Mouse (Mus musculus) embryonic stem cell, embryonic (primary cell): Measurements from ENCODE around the gene Icos.

ENCODE experiments used
- CTCF ChIA-PET, 4 experiments: fragments of 300-600 bp in 2 of 4; fragments of 350-600 bp in 2 of 4; sonication (Branson Sonifier 250); formaldehyde crosslinking; loops; one replicate each; lab custom pipeline; 2022; ENCODE audit warnings: inconsistent platforms in 2 of 4; lab: Charles Lee
- POLR2A ChIA-PET, 4 experiments: fragments of 300-600 bp in 2 of 4; fragments of 350-600 bp in 2 of 4; sonication (Branson Sonifier 250); formaldehyde crosslinking; loops; one replicate each; lab custom pipeline; 2022; ENCODE audit warnings: antibody characterized with exemption in 4 of 4, inconsistent platforms in 1 of 4; lab: Charles Lee

Icos gene

GRCm38 (mm10) chr1:60977641-60978040 lies at the start of gene Icos:
Gene Icos, plus strand, starts transcription at chr1:60977927.
- POLR2A ChIA-PET = no interaction called here
- CTCF ChIA-PET = no interaction called here

- ChIA-PET POLR2A (no interaction called here), CTCF (no interaction called here)
These were observed 48.7 kb upstream of the Icos start for GRCm38 (mm10) chr1:60929036-60929435.

GRCm38 (mm10) chr1:60930397-60930796 lies 47.3 kb upstream of the Icos start:
- ChIA-PET CTCF (no interaction called here), POLR2A (no interaction called here)

- POLR2A ChIA-PET = no interaction called here
- CTCF ChIA-PET = no interaction called here
These were observed 41.7 kb upstream of the Icos start for GRCm38 (mm10) chr1:60935968-60936581.

- CTCF ChIA-PET = no interaction called here
These were observed 40.6 kb upstream of the Icos start for GRCm38 (mm10) chr1:60936963-60937711.

GRCm38 (mm10) chr1:60938256-60938655 lies 39.5 kb upstream of the Icos start:
- ChIA-PET CTCF (no interaction called here), POLR2A (no interaction called here)

More at GRCm38 (mm10) chr1:60936963-60937711, 40.6 kb upstream of the Icos start:
- POLR2A ChIA-PET = no interaction called here

GRCm38 (mm10) chr1:60938974-60939373 lies 38.8 kb upstream of the Icos start:
- ChIA-PET CTCF (no interaction called here), POLR2A (interaction anchor here in 1 of 4 experiments (0.6 kb wide), 1 partner anchor 514 kb away, joined by 6 read pairs; no protein-coding TSS in a partner anchor)

- CTCF ChIA-PET = interaction anchor here in 2 of 4 experiments (0.6 to 0.9 kb wide), 2 partner anchors 17 to 384 kb away, joined by 4 read pairs; no protein-coding TSS in a partner anchor
- POLR2A ChIA-PET = no interaction called here
These were observed 37.7 kb upstream of the Icos start for GRCm38 (mm10) chr1:60940023-60940422.

- ChIA-PET CTCF (interaction anchor here in 1 of 4 experiments (0.9 kb wide), 1 partner anchor 16 kb away, joined by 4 read pairs; no protein-coding TSS in a partner anchor), POLR2A (no interaction called here)
These were observed 37.1 kb upstream of the Icos start for GRCm38 (mm10) chr1:60940620-60941019.

GRCm38 (mm10) chr1:60941056-60942048 lies 36.4 kb upstream of the Icos start:
- CTCF ChIA-PET = interaction anchor here in 2 of 4 experiments (0.5 to 0.9 kb wide), 4 partner anchors 16 to 774 kb away, joined by 3 to 4 read pairs (median 4); no protein-coding TSS in a partner anchor
- POLR2A ChIA-PET = interaction anchor here in 1 of 4 experiments (1.0 kb wide), 1 partner anchor 106 kb away, joined by 4 read pairs; no protein-coding TSS in a partner anchor

- POLR2A ChIA-PET = no interaction called here
- CTCF ChIA-PET = no interaction called here
These were observed 34.8 kb upstream of the Icos start for GRCm38 (mm10) chr1:60942921-60943320.

GRCm38 (mm10) chr1:60945633-60946401 lies 31.9 kb upstream of the Icos start:
- POLR2A ChIA-PET = no interaction called here
- CTCF ChIA-PET = no interaction called here

GRCm38 (mm10) chr1:60948112-60948511 lies 29.6 kb upstream of the Icos start:
- CTCF ChIA-PET = interaction anchor here in 1 of 4 experiments (0.6 kb wide), 1 partner anchor 1019 kb away, joined by 11 read pairs; no protein-coding TSS in a partner anchor
- POLR2A ChIA-PET = no interaction called here

- CTCF ChIA-PET = no interaction called here
- POLR2A ChIA-PET = no interaction called here
These were observed 24.8 kb upstream of the Icos start for GRCm38 (mm10) chr1:60952958-60953357.

- CTCF ChIA-PET = interaction anchor here in 1 of 4 experiments (0.6 kb wide), 1 partner anchor 512 kb away, joined by 3 read pairs; no protein-coding TSS in a partner anchor
These were observed 24.0 kb upstream of the Icos start for GRCm38 (mm10) chr1:60953686-60954085.

GRCm38 (mm10) chr1:60954759-60955158 lies 23.0 kb upstream of the Icos start:
- CTCF ChIA-PET = interaction anchor here in 1 of 4 experiments (0.7 kb wide), 1 partner anchor 297 kb away, joined by 3 read pairs; no protein-coding TSS in a partner anchor
- POLR2A ChIA-PET = no interaction called here

More at GRCm38 (mm10) chr1:60953686-60954085, 24.0 kb upstream of the Icos start:
- POLR2A ChIA-PET = no interaction called here

- CTCF ChIA-PET = interaction anchor here in 2 of 4 experiments (0.7 to 1.0 kb wide), 2 partner anchors 297 to 472 kb away, joined by 3 read pairs; no protein-coding TSS in a partner anchor
- POLR2A ChIA-PET = no interaction called here
These were observed 22.5 kb upstream of the Icos start for GRCm38 (mm10) chr1:60955186-60955585.

- POLR2A ChIA-PET = no interaction called here
- CTCF ChIA-PET = interaction anchor here in 2 of 4 experiments (1.0 to 1.6 kb wide), 2 partner anchors 16 to 473 kb away, joined by 3 to 4 read pairs; no protein-coding TSS in a partner anchor
These were observed 21.5 kb upstream of the Icos start for GRCm38 (mm10) chr1:60956196-60956595.
